Mouse (Mus musculus) activated CD4-positive, CD25-positive, alpha-beta regulatory T cell (primary cell): Measurements from ENCODE around the gene Tmem179. TPM values are rescaled to one million over a fixed set of nuclear protein-coding genes. Genes with fewer than 3 reads are reported as not detected.

Experiments
- polyA plus RNA-seq, 2 experiments: library from polyadenylated mRNA; unstranded; fragments of 100-300 nt; shearing (Covaris generic); gene quantifications; one replicate each; pipeline ENCODE4 v1.2.1; 2017

The Tmem179 gene
- polyA plus RNA-seq = under 1 TPM in 1 of 2 experiments, not detected in 1; 0.10 TPM

DNA sequence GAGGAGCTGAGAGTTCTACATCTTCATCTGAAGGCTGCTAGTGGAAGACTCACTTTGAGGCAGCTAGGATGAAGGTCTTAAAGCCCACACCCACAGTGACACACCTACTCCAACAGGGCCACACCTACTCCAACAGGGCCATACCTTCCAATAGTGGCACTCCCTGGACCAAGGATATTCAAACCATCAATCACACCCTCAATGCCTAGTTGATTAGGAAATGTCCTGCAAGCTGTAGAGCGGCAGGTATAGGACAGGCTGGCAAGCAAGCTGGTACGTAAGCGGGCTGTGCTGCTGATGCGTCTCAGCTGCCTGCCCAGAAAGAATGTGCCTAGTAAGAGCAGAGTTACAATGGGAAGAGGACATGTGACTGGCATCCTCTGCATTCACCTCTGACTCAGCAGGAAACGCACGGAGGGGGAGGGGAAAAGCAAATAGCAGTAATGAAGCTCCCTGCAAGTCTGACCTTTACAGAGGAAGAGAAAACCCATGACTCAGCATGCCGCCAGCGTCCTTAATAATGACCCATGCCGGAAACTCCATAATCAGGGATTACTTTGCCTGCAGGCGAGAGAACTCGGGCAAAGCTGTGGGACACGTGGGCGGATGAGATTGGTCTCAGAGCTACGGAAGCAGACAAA lies at the start of gene Tmem179:
Gene Tmem179 (minus strand): TSS at position 51 of the 641 bp plus-strand sequence.

DNA sequence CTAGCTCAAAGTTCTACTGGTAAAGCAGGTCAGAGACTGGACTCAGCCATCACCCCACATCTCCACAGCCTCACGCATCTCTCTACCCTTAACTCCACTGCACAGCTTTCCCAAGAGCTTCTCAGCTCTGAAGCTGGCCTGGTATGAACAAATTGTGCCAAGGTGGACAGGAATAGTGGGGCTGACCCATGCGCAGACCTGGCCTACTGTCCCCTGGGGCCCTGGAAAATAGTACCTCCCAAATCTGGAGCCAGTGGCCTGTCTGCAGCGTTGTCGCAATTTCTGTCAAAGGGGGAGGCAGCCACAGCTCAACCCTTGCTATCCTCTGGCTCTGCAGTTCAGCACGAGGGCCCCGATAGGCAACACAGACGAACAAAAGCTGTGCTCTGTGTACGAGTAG lies 27.4 kb downstream of the Tmem179 start, which contains the start of gene A530016L24Rik:
Gene A530016L24Rik (plus strand): TSS at position 315 of the 400 bp plus-strand sequence.

Other genes starting within 250 kb of the Tmem179 start
- gene A530016L24Rik, start 27.3 kb downstream of the Tmem179 start, polyA plus RNA-seq = not detected
- gene Inf2, start 72.0 kb upstream of the Tmem179 start, polyA plus RNA-seq = 10 to 100 TPM; 11.5 to 12.0 TPM
- gene Adssl1, start 103.3 kb upstream of the Tmem179 start, polyA plus RNA-seq = 1 to 10 TPM in 1 of 2 experiments, under 1 TPM in 1; 0.87 to 1.9 TPM
- 10 to 100 TPM; 39.7 to 49.1 TPM for gene Siva1, start 127.9 kb upstream of the Tmem179 start, polyA plus RNA-seq
- 100 to 1,000 TPM; 147 to 189 TPM for gene Akt1, start 158.1 kb upstream of the Tmem179 start, polyA plus RNA-seq
- gene Zbtb42, start 162.1 kb upstream of the Tmem179 start, polyA plus RNA-seq = 1 to 10 TPM; 1.6 to 6.0 TPM
- gene Cep170b, start 203.7 kb upstream of the Tmem179 start, polyA plus RNA-seq = 1 to 10 TPM; 7.2 to 9.7 TPM
- 10 to 100 TPM in 1 of 2 experiments, 1 to 10 TPM in 1; 3.1 to 11.5 TPM for gene Pld4, start 243.9 kb upstream of the Tmem179 start, polyA plus RNA-seq